Mouse (Mus musculus) stomach, embryonic 14.5 days (tissue): ENCODE measurements around the gene Hist1h4j. TPM values are rescaled to one million over a fixed set of nuclear protein-coding genes. Genes with fewer than 3 reads are reported as not detected.
"Not testable (repeated sequence)": the region's sequence is repeated elsewhere in the genome, so short reads cannot be mapped to it uniquely, and the experiment has no call there.

Experiments used
- ATAC-seq: fragments of 200-750 bp; cut with Nextera tagmentation; 2 replicates; pipeline ENCODE4 v1.8.0; 2017; ENCODE audit warnings: low read depth, moderate TSS enrichment; ENCODE audit not compliant: insufficient number of reproducible peaks, insufficient read depth, low FRiP score
- H3K27ac ChIP-seq: fragments of 300-500 bp; sonication (generic); 2 replicates; pipeline ENCODE4 v1.5.1; 2014; ENCODE audit warnings: mild to moderate bottlenecking, low read length, moderate library complexity, mixed read lengths
- H3K27me3 ChIP-seq: fragments of 300-500 bp; sonication (generic); 2 replicates; pipeline ENCODE4 v1.6.1; 2014; ENCODE audit warnings: low read length, control low read depth, mixed read lengths; ENCODE audit not compliant: control insufficient read depth, insufficient read depth
- H3K36me3 ChIP-seq: fragments of 300-500 bp; sonication (generic); 2 replicates; pipeline ENCODE4 v1.6.1; 2014; ENCODE audit warnings: mild to moderate bottlenecking, control low read depth, low read length, moderate library complexity, mixed read lengths; ENCODE audit not compliant: control insufficient read depth, insufficient read depth
- H3K4me1 ChIP-seq: fragments of 300-500 bp; sonication (generic); 2 replicates; pipeline ENCODE4 v1.6.1; 2014; ENCODE audit warnings: low read length, control low read depth, mixed read lengths; ENCODE audit not compliant: control insufficient read depth, insufficient read depth
- H3K4me2 ChIP-seq: fragments of 300-500 bp; sonication (generic); replicated peaks from 2 replicates; pipeline ENCODE4 v1.6.1; 2014; ENCODE audit warnings: low read depth, low read length, control low read depth
- H3K4me3 ChIP-seq: fragments of 300-500 bp; sonication (generic); 2 replicates; pipeline ENCODE4 v1.5.1; 2014; ENCODE audit warnings: low read depth, low read length, control low read depth
- H3K9ac ChIP-seq: fragments of 300-500 bp; sonication (generic); replicated peaks from 2 replicates; pipeline ENCODE4 v1.6.1; 2014; ENCODE audit warnings: low read depth, mild to moderate bottlenecking, control low read depth, low read length, moderate library complexity, mixed read lengths
- H3K9me3 ChIP-seq: fragments of 300-500 bp; sonication (generic); 2 replicates; pipeline ENCODE4 v1.6.1; 2016; ENCODE audit warnings: low read depth, low read length, control low read depth; ENCODE audit not compliant: control insufficient read depth
- WGBS: fragments of 180-500 bp; shearing (Covaris S2); extraction: QIAGEN DNeasy Blood & Tissue Kit; methylation state at CpG from one replicate; pipeline ENCODE4 v1.1.7; 2014; 5-methylcytosine and 5-hydroxymethylcytosine counted together
- polyA plus RNA-seq: library from polyadenylated mRNA; unstranded; fragments of >200 nt; fragmentation: Nextera tagmentation; extraction: Ambion mirVana; gene quantifications from 2 replicates; pipeline ENCODE4 v1.2.1, GENCODE M21; 2014

Gene Hist1h4j
- polyA plus RNA-seq, 1 experiment from 2014 or later = 4.5 TPM

DNA sequence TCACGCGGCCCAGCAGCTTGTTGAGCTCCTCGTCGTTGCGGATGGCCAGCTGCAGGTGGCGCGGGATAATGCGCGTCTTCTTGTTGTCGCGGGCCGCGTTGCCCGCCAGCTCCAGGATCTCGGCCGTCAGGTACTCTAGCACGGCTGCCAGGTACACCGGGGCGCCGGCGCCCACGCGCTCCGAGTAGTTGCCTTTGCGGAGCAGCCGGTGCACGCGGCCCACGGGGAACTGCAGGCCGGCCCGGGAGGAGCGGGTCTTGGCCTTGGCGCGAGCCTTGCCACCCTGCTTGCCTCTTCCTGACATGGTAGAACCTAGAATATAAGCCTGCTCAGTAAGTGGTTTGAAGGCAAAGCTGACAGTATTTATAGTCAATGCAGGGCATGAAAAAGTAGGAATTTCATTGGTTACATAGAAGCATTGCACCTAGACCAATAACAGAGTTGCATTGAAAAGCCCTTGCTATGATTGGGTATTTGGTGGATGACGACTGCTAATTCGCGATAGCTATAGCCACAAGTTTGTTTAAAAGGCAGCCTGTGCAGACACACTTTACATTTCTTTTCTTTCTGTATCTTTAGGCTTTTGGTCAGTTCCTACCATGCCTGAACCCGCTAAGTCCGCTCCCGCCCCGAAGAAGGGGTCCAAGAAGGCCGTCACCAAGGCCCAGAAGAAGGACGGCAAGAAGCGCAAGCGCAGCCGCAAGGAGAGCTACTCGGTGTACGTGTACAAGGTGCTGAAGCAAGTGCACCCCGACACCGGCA lies 18.8 kb downstream of the Hist1h4j start, which contains the start of the genes Hist1h2ak and Hist1h2bn:
TSS of gene Hist1h2ak (minus strand) at position 304 of the 762 bp plus-strand sequence.
TSS of gene Hist1h2bn (plus strand) at position 600 of the 762 bp plus-strand sequence.
- peak within 1 kb of the TSS; percentile 62 for H3K4me2 ChIP-seq
- H3K27ac ChIP-seq = peak within 1 kb of the TSS; percentile 91
- peak; percentile 95 for ATAC-seq
- not testable (repeated sequence) for H3K27me3 ChIP-seq, H3K9me3 ChIP-seq, H3K36me3 ChIP-seq, H3K4me1 ChIP-seq
- whole genome bisulfite sequencing = under 1% methylated on average over 43 of the region's 50 CpGs
- H3K9ac ChIP-seq = peak within 1 kb of the TSS; percentile 45
- peak within 1 kb of the TSS; percentile 45 for H3K4me3 ChIP-seq

DNA sequence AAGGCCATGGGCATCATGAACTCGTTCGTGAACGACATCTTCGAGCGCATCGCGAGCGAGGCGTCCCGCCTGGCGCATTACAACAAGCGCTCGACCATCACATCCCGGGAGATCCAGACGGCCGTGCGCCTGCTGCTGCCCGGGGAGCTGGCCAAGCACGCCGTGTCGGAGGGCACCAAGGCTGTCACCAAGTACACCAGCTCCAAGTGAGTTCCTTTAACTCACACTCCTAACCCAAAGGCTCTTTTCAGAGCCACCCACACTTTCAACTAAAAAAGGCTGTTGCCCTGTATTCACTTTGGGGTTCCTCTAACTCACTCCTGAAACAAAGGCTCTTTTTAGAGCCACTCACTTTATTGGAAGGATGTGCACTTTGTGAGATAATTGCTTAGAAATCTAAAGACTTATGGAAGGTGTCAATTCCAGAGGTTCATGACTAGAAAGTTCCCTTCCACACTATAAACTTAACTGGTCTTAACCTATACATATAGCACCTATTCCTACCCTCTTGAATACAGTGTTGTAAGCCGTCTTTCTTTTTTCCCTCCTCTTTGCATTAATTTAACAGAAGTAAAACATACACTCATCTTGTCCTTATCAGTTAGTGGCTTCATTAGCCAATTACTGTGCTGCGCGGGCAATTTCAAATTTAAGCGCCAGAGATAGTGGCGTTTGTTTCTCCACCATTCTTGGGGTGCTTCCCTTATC lies 19.6 kb downstream of the Hist1h4j start:
- not testable (repeated sequence) for H3K36me3 ChIP-seq, H3K4me1 ChIP-seq, ATAC-seq, H3K27me3 ChIP-seq, H3K9me3 ChIP-seq
- peak overlapping the region; percentile 91 for H3K27ac ChIP-seq
- H3K9ac ChIP-seq = peak overlapping the region; percentile 40
- WGBS = 0% methylated on average over 22 of the region's 26 CpGs
- peak overlapping the region; percentile 45 for H3K4me3 ChIP-seq
- H3K4me2 ChIP-seq = peak overlapping the region; percentile 62

DNA sequence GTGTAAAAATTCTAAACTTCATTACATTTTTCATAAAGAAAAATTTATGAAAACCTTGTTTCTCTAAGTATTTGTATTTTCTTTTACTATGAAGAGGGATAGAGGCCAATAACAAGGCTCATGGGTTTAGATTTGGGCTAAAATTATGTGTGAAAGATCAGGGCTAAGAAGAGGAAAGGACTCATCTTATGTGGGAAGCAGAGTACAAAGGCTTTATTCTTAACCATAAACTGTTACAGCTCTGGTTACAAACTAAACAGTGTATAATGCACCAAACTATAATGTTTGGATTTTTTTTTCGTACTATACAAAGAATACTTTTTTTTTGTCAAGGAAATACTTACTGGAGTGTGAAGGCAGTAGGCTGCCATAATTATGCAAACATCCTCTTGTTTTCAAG lies 20.8 kb downstream of the Hist1h4j start:
- Histone ChIP-seq H3K4me2 (peak overlapping the region; percentile 19; the same call in 1 of the 2 replicates), H3K27me3 (no peaks in the 10 kb centered on the region), H3K36me3 (no peaks in the 10 kb centered on the region), H3K4me3 (no peak overlapping the region; the same call in 1 of the 2 replicates), H3K27ac (no peak overlapping the region), H3K9me3 (no peaks in the 10 kb centered on the region), H3K4me1 (peaks cover 9% of the 10 kb centered on the region; the same call in 1 of the 2 replicates), H3K9ac (no peak overlapping the region)
- no peak for ATAC-seq
- WGBS = 69% methylated on average over 1 of the region's 1 CpGs

DNA sequence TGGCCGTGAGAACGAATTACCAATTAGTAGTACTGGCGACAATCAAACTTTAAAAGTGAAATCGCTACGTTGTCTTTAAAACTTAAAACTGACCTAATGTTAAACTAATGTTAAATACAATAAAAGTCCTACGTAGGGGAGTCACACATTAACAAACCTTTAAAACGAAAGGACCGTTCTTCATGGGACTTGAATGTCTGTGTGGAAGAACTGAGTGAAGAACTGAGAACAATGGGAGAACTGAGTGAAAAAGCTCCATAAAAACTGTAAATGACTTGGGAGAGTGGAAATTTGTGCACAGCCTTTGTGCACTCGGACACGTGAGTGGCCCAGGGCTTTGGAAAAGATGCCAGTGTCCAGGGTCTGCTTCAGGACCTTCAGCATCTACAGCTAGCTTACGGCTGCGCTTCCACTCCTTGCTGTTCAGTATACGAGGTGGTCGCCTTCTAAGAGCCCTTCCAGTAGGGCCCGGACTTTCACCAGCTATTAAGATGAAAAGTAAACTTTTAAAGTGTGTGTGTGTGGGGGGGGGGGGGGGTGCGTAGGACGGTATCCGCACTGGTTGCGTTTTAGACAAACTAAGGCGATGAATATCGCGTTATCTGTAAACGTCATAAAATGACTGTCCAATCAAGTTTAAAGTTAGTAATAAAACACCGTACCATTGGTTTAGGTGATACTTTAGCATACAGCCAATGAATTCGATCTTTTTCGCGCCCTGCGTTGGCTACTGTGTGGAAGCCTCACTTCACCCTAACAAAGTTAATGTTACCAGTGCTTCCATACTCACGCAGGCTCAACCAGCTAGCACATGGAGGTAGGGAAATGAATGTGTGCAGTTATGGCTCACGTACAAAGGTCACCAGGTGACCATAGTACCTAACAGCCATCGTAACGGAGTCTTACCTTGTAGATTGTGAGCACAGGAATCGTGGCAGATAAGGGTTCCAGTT lies 44.2 kb downstream of the Hist1h4j start:
- peak; percentile 81 for ATAC-seq
- Histone ChIP-seq H3K36me3 (no peaks in the 10 kb centered on the region), H3K9me3 (no peaks in the 10 kb centered on the region), H3K4me1 (peaks cover 4% of the 10 kb centered on the region; the same call in 1 of the 2 replicates), H3K4me3 (peak overlapping the region; percentile 65), H3K4me2 (peak overlapping the region; percentile 98), H3K27ac (peak overlapping the region; percentile 97), H3K27me3 (no peaks in the 10 kb centered on the region), H3K9ac (peak overlapping the region; percentile 89)
- WGBS = 4% methylated on average over 33 of the region's 33 CpGs

DNA sequence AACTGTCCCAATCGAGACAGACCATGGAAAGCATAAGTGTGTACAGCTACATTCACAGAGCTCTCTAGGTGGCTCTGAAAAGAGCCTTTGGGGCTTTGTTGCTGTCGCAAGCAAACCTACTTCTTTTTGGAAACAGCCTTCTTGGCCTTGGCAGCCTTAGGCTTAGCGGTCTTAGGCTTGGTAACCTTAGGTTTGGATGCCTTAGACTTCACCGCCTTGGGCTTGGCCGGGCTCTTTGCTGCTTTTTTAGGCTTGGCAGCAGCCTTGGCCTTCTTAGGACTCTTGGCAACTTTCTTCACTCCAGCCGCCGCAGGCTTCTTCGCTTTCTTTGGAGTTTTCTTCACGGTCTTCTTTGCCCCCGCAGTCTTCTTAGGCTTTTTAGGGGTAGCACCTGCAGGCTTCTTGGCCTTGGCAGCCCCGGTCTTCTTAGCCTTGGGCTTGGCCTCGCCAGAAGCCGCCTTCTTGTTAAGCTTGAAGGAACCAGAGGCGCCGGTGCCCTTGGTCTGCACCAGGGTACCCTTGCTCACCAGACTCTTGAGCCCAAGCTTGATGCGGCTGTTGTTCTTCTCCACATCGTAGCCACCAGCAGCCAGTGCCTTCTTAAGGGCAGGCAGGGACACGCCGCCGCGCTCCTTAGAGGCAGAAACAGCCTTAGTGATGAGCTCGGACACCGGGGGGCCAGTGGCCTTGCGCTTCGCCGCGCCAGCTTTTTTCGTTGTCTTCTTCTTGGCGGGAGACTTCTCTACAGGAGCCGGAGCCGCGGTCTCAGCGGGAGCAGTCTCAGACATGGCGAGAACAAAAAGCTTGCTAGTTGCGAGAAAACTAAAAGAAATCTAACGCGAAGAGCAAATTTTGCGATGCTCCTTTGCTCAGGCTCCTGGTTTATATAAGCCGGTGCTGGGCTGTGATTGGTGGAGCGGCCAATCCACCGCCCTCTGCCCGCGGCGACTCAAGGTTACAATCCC lies 45.2 kb downstream of the Hist1h4j start, which contains the start of gene Hist1h1b:
TSS of gene Hist1h1b (minus strand) at position 859 of the 965 bp plus-strand sequence.
- Histone ChIP-seq H3K4me2 (peak within 1 kb of the TSS; percentile 98), H3K9me3 (no peaks in the 10 kb centered on the region), H3K36me3 (no peaks in the 10 kb centered on the region), H3K27me3 (no peaks in the 10 kb centered on the region), H3K4me1 (peaks cover 7% of the 10 kb centered on the region; the same call in 1 of the 2 replicates), H3K9ac (peak within 1 kb of the TSS; percentile 89), H3K27ac (peak within 1 kb of the TSS; percentile 97), H3K4me3 (peak within 1 kb of the TSS; percentile 65)
- peak; percentile 42; the same call in 1 of the 2 replicates for ATAC-seq
- under 1% methylated on average over 44 of the region's 44 CpGs for WGBS

DNA sequence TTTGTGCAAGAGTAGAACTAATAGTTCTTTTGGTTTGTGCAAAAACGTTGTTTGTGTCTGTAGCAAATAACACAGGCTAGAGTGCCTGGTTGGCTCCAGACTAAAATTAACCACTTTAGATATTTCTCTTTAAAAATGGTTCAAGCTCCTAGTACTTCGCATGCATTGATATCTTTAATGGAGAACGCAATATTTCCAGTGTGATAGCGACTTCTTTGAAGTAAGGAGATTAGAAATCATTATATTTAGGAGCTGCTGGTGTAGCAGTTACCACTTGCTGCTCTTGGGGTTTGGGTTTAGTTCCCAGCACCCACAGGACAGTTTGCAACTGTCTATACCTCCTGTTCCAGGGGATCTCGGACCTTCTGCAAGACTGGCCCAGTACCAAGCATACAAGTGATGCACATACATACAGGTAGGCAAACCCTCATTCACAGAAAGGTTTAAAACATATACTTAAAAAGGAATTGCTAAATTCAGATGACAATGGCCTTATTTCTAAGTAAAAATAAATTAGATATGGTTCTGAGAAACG lies 46.2 kb downstream of the Hist1h4j start:
- Histone ChIP-seq H3K9me3 (no peaks in the 10 kb centered on the region), H3K4me3 (peak overlapping the region; percentile 65), H3K9ac (no peak overlapping the region)

DNA sequence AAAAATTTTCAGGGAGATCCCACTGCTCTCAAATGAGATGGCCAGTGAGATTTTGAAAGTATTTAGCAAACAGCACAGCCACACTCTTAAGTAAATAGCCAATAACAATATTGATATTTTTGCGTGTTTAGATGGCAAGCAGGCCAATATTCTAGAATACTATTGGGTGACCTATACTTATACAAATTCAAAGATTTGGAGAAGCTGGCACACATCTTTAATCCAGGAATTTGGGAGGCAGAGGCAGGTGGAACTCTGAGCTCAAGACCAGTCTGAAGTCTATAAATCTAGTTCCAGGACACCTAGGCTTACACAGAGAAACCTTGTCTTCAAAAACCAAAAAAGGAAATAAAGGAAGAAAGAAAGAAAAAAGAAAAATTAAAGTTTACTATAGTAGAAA lies 46.8 kb downstream of the Hist1h4j start:
- H3K36me3 ChIP-seq = no peaks in the 10 kb centered on the region
- no peak for ATAC-seq
- 89% methylated on average over 1 of the region's 1 CpGs for WGBS
- H3K27me3 ChIP-seq = no peaks in the 10 kb centered on the region
- no peak overlapping the region for H3K4me3 ChIP-seq
- peaks cover 15% of the 10 kb centered on the region; the same call in 1 of the 2 replicates for H3K4me1 ChIP-seq
- no peak overlapping the region for H3K9ac ChIP-seq
- H3K27ac ChIP-seq = peak overlapping the region; percentile 59; the same call in 1 of the 2 replicates
- no peak overlapping the region for H3K4me2 ChIP-seq
- H3K9me3 ChIP-seq = no peaks in the 10 kb centered on the region

More for the DNA sequence above, 46.2 kb downstream of the Hist1h4j start:
- Histone ChIP-seq H3K27me3 (no peaks in the 10 kb centered on the region), H3K27ac (peak overlapping the region; percentile 97; the same call in 1 of the 2 replicates), H3K4me2 (peak overlapping the region; percentile 98), H3K36me3 (no peaks in the 10 kb centered on the region), H3K4me1 (peaks cover 13% of the 10 kb centered on the region; the same call in 1 of the 2 replicates)
- ATAC-seq = no peak
- WGBS = 41% methylated on average over 6 of the region's 6 CpGs
